Mouse (Mus musculus): ENCODE measurements around the gene Manea. TPM values are rescaled to one million over a fixed set of nuclear protein-coding genes. Genes with fewer than 3 reads are reported as not detected.

Manea gene
- total and polyA plus RNA-seq, 2 experiments, result 6.2 to 22.8 TPM

- no peaks in the 10 kb centered on the region for H3K79me2 ChIP-seq (ENCODE audit: control insufficient read depth, insufficient read depth, low read length)
- no peak overlapping the region for H3K27ac ChIP-seq (replicated peaks; ENCODE audit: insufficient read depth, low read depth, low read length)
- H3K9ac ChIP-seq (ENCODE audit: low read depth, low read length), result no peak overlapping the region
- H3K4me3 ChIP-seq (ENCODE audit: insufficient read depth, low read depth, low read length), result no peak overlapping the region
- H3K36me3 ChIP-seq (ENCODE audit: control insufficient read depth, insufficient read depth, low read length), result no peaks in the 10 kb centered on the region
- no peaks in the 10 kb centered on the region for H3K27me3 ChIP-seq (ENCODE audit: control insufficient read depth, insufficient read depth, low read length)
- DNase-seq (ENCODE audit: extremely low read depth, low read depth, low spot score), result no peak
- H3K4me1 ChIP-seq (ENCODE audit: control insufficient read depth, insufficient read depth, low read length), result no peaks in the 10 kb centered on the region
- TF ChIP-seq POLR2A (IDR thresholded peaks at IDR 0.05; ENCODE audit: extremely low read depth, insufficient read depth, low read length), result no peak
Measured at GRCm38 (mm10) chr4:26276264-26276663, 70.4 kb downstream of the Manea start.

DNA sequence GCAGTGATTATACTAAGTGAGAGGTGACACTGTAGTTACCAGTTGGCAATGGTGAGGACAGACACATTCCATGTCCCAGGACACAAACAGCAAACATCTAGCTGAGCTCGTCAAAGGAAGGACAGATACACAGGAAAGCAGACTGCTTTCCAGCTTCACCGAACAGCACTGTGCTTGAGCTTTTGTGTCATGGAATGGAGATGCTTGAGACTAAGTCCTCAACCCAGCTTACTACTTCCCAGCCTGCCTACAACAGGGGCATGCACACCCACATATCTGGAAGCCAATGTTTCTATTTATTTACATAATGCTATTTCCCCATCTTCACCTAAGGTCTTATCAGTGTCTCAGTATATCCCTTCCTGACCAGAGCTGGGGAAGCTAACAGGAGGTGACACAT is 70.9 kb downstream of the Manea start:
- TF ChIP-seq POLR2A (IDR thresholded peaks at IDR 0.05; ENCODE audit: extremely low read depth, insufficient read depth, low read length) (no peak), CTCF (IDR thresholded peaks at IDR 0.05; ENCODE audit: low read depth, low read length) (no peak)
- Histone ChIP-seq H3K27me3 (ENCODE audit: control insufficient read depth, insufficient read depth, low read length) (no peaks in the 10 kb centered on the region), H3K27ac (replicated peaks; ENCODE audit: insufficient read depth, low read depth, low read length) (no peak overlapping the region), H3K4me3 (ENCODE audit: insufficient read depth, low read depth, low read length) (no peak overlapping the region), H3K79me2 (ENCODE audit: control insufficient read depth, insufficient read depth, low read length) (no peaks in the 10 kb centered on the region), H3K9ac (ENCODE audit: low read depth, low read length) (no peak overlapping the region), H3K4me1 (ENCODE audit: control insufficient read depth, insufficient read depth, low read length) (no peaks in the 10 kb centered on the region), H3K36me3 (ENCODE audit: control insufficient read depth, insufficient read depth, low read length) (no peaks in the 10 kb centered on the region)
- DNase-seq (ENCODE audit: extremely low read depth, low read depth, low spot score), result no peak
- 74% methylated on average over 2 of the region's 2 CpGs for WGBS
